17 mouse cellular contexts compared by ENCODE assay signal in genomic region chr7:64365863-64366262, GRCm38 (mm10).
"Had no signal": no experiment of that assay in that cellular context is flagged by ENCODE, and none has a peak within 500 bp of the region (broad histone marks: within the 10 kb centered on the region; RNA-seq: fewer than 3 reads in every experiment).

No protein-coding gene starts in this region.

- H3K9me3 ChIP-seq: liver, embryonic 13.5 days; liver, embryonic 15.5 days; lung, embryonic 15.5 days; megakaryocyte, embryonic 14.5 days; midbrain, embryonic 13.5 days; midbrain, embryonic 15.5 days; neural tube, embryonic 12.5 days; stomach, embryonic 15.5 days had no signal

- H3K9ac ChIP-seq: liver, embryonic 13.5 days; liver, embryonic 15.5 days; liver, postnatal 0 days; lung, embryonic 15.5 days; midbrain, embryonic 13.5 days; midbrain, embryonic 15.5 days; neural tube, embryonic 12.5 days; stomach, embryonic 15.5 days had no signal

- H3K4me2 ChIP-seq: liver, embryonic 11.5 days; liver, embryonic 13.5 days; liver, embryonic 15.5 days; lung, embryonic 15.5 days; midbrain, embryonic 11.5 days; midbrain, embryonic 13.5 days; midbrain, embryonic 15.5 days; neural tube, embryonic 12.5 days; stomach, embryonic 15.5 days had no signal

- H3K27me3 ChIP-seq: liver, embryonic 13.5 days; liver, embryonic 15.5 days; lung, embryonic 15.5 days; megakaryocyte, embryonic 14.5 days; midbrain, embryonic 13.5 days; midbrain, embryonic 15.5 days; neural tube, embryonic 12.5 days; stomach, embryonic 15.5 days had no signal

- DNase-seq: liver, embryonic 13.5 days; liver, postnatal 0 days; right cerebral cortex, postnatal 14 days; thymus, adult 2 months; thymus, postnatal 25 days; thymus, postnatal 4 days had no signal

- H3K4me3 ChIP-seq: liver, embryonic 13.5 days; liver, embryonic 15.5 days; lung, embryonic 15.5 days; megakaryocyte, embryonic 14.5 days; midbrain, embryonic 13.5 days; midbrain, embryonic 15.5 days; neural tube, embryonic 12.5 days; stomach, embryonic 15.5 days had no signal

- H3K4me1 ChIP-seq: liver, embryonic 13.5 days; liver, embryonic 15.5 days; lung, embryonic 15.5 days; midbrain, embryonic 13.5 days; midbrain, embryonic 15.5 days; neural tube, embryonic 12.5 days; stomach, embryonic 15.5 days had no signal

- H3K27ac ChIP-seq: liver, embryonic 13.5 days; liver, embryonic 15.5 days; lung, embryonic 15.5 days; macrophage; midbrain, embryonic 13.5 days; midbrain, embryonic 15.5 days; neural tube, embryonic 12.5 days; stomach, embryonic 15.5 days; stomach, postnatal 0 days had no signal

- ATAC-seq: liver, postnatal 0 days; midbrain, embryonic 13.5 days; midbrain, embryonic 15.5 days had no signal
